Mouse (Mus musculus): ENCODE results near the gene Ccdc13.

Ccdc13 gene

DNA sequence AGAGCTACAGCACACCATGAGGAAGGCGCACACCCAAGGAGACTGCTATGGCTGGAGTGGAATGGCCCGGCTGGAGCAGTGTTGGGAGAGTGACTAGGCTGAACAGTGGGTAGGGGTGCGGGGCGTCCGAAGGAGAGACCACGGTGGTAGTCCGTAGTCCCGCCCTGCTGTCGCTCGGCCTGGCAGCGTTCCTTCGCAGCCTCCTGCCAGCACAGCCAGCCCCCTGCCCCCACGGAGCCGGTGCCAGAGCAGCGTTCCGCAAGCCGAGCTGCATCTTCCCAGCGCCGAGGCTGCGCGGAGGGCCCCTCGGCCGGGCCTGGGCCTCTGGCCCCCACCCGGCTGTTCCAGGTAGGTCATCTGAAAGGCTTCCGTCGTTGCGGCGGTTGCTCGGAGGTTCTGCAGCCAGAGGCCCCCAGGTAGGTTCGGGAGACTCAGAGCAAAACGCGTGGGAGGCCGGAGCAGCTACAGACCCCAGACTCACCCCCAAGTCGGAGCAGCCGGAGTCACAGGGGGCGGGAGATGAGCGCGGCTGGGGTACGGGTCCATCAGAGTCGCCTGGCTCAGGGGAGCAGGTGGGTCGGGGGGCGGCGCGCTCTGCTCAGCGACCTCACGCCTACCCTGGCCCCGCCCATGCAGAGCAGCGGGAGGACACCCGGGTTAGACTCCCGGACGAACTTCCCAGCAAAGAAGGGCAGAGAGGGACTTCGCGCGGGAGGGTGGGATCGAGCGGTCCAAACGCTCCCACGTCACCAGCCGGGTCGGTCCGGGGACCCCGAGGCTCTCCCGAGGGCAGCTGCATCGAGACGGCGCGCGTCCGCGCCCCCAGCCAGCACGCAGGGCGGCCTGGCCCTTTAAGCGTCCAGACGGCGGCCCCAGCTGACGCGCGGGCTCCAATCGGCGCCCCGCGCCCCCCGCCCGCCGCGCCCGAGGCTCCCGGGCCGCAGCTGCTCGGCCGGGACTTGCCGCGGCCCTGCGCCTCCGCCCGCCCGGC is 79.9 kb downstream of the Ccdc13 start, which contains the start of gene Zfp651:
TSS of gene Zfp651 (plus strand) at position 240 of the 991 bp plus-strand sequence.
- peak; percentile 68 for DNase-seq

- DNase-seq = no peak
Observed at GRCm38 (mm10) chr9:121757835-121758814, 81.1 kb downstream of the Ccdc13 start.

DNA sequence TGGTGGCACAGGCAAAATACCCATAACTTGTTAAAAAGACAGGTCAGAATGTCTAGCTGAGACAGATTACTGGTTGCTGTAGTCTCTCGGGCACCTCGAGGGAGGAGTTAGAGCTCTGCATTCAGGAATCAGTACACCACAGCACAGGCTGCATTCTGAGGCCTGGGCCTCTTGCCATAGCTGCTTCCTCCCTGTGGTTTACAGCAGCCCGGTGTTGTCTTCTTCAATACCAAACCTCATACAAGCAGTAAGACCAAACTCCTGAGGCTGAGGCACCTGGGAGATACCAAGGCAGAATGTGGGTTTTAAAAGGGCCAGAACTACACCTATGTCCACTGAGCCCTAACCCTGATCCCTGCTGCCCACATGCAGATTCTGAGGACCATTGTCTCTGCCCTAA is 81.8 kb downstream of the Ccdc13 start:
- DNase-seq = no peak

DNA sequence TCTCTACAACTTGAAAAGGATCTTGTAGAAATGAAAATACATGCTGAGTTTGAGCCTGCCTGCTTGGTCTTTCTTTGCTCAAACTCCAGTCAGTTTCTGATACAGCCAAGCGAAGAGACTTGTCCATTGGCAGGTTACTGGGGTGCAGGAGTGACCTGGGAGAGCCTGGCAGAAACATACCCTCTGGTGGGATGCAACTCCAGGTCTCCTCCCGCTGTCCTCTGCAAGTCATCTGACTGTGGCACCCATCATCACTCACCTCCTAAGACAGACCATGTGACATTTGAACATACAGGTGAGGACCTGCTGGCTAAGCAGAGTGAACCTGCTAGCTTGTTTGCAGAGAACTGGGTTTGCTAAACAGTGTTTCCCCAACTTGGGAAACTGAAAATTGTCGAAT is 82.5 kb downstream of the Ccdc13 start:
- DNase-seq = no peak

DNA sequence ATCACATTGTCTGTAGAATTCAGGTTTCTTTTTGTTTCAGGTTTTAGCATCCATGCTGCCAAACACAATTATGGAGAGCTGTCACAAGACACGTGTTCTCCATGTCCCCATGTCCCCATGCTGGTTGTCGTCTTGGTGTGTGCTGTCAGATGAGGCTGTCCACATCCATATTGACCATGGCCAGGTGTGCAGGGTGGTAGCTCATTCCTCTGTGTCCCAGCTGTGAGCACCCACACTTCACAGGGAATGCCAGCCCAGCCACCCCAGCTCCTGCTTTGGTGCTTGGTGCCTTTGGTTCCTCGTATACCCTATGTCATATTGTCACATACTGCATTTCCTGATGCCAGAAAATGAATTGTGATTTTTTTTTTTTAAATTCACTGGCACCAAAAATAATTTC is 84.6 kb downstream of the Ccdc13 start:
- no peak for DNase-seq

DNA sequence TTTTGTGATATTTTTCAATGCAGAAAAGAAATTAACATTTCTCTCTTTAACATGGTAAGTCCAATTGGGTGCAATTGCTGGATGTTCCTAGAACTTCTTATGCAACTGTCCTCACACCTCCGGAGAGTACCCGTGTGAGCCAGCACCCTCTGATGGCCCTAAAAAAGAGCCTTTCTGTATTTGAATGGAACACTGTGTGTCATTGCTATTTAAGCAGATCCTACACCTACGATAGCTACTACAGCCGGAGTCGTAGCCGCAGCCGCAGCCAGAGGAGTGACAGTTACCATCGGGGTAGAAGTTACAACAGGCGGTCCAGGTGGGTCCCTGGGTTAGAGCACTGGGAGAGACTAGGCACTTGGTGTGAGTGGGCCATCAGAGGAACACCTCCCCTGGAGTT is 86.5 kb downstream of the Ccdc13 start:
- no peak for DNase-seq
